Mouse (Mus musculus): ENCODE measurements around the gene Ndufa13.
"Not testable (repeated sequence)": the region's sequence is repeated elsewhere in the genome, so short reads cannot be mapped to it uniquely, and the experiment has no call there.

The Ndufa13 gene

DNA sequence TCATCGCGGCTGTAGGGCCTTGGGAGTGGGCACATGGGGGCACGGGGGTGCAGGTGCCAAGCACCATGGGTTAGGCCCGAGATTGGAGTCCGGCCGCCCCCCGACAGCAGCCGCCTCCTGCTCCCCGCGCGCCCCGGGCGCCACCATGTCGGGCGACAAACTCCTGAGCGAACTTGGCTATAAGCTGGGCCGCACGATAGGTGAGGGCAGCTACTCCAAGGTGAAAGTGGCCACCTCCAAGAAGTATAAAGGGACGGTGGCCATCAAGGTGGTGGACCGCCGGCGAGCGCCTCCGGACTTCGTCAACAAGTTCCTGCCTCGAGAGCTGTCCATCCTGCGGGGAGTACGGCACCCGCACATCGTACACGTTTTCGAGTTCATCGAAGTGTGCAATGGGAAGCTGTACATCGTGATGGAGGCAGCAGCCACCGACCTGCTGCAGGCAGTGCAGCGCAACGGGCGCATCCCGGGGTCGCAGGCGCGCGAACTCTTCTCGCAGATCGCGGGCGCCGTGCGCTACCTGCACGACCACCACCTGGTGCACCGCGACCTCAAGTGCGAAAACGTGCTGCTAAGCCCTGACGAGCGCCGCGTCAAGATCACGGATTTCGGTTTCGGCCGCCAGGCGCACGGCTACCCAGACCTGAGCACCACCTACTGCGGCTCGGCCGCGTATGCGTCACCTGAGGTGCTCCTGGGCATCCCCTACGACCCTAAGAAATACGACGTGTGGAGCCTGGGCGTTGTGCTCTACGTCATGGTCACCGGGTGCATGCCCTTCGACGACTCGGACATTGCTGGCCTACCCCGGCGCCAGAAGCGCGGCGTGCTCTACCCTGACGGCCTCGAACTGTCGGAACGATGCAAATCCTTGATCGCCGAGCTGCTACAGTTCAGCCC is at the start of gene Ndufa13, which contains the start of the genes Tssk6 and Yjefn3:
Gene Ndufa13 (minus strand): TSS at position 396 of the 900 bp plus-strand sequence.
Gene Tssk6 (plus strand): TSS at position 22 of the 900 bp plus-strand sequence.
Gene Yjefn3 (minus strand): TSS at position 550 of the 900 bp plus-strand sequence.
- DNase-seq = peak; percentile 39 to 55

DNA sequence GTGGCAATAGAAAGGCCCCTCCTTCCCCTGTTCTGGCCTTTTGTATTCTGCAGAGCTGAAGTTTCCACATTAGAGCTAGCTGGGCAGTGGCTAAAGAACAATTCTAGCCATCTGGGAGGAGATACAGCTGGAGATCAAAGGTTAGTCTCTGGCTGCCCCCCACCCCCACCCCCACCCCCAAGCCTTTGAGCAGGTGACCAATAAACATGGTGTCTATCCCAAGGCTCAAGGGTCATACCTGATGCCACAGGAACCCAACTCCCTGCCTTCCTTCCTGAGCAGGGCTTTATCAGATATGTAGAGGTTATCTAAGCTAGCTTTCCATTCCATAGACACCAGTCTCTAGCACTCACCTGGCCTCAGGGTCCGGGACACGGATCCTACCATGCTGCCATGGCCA is 47.9 kb upstream of the Ndufa13 start:
- DNase-seq = no peak

DNA sequence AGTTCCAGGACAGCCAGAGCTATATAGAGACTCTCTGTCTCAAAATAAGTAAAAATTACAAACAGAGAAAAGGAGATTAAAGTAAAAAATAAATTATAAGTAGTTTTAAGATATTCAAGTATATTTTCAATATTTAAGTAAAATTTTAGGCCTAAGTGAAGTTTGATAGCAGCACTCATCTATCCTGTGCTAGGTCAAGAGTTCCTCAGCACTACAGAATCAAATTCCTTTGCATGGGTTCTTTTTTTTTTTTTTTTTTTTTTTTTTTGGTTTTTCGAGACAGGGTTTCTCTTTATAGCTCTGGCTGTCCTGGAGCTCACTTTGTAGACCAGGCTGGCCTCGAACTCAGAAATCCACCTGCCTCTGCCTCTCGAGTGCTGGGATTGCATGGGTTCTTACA is 40.1 kb upstream of the Ndufa13 start:
- not testable (repeated sequence) for DNase-seq

DNA sequence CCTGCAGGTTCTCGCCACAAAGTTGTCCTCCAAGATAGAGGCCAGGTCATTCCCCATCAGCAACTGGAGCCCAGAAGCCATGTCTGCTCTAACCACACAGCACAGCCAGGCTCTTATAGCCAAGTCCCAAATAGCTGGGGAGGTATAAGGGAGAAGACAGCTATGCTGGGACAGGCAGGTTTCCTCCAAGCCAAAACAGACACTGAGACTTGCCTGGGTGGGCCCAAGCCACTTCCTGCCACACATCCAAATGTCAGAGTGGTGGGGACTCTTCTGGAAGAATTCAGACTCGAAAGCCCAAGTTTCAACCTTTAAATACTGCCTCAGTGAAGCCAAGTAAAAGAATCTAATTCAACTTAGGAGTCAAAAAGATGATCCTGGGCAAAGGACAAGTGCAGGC is 38.0 kb upstream of the Ndufa13 start:
- no peak for DNase-seq

DNA sequence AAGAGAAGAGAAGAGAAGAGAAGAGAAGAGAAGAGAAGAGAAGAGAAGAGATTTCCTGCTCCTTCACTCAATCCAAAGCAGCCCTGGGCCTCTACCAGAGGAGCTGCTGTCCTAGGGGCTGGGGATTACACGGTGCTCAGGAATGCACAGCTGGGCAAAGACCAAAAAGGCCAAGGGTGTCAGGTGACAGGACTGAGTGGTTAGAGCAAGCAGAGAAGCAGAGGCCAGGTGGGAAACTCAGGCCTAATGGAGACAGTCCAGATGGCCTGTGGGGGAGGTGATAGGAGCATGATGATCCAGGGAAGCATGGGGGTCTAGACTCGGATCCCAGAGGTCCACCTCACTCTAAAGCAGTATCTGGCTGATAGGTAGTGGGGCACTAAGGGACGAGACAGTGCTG is 37.3 kb upstream of the Ndufa13 start:
- DNase-seq = no peak

DNA sequence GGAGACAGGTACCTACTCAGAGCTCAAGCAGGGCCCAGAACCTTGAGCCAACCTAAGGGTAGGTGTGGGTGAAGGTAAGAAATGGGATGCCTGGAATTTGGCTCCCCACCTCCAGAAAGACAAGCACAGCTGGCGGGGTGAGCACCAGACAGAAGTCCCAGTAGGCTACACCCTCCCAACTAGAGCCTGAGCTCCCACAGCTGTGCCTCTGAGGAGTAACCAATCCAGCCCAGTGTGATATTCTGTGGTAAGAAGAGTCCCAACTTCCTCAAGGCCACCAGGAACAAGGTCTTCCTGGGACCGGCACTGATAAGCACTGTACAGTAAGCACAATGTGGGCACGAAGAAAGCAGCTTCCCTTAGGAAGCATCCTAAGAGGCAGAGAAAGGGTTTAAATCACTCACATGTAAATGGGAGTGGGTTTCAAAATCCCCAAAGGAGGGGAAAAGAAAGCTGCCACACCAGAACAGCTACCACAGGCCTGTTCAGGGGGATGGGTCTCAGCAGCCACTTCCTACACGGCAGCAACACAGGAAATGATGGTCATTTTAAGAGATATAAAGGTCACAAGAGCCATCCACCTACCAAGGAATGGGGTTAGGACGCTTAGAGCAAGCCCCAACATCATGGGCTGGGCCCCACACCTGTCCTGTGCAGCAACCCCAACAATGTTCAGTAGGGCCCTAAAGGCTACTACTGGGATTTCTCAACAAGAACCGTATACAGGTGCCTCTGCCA is 36.1 kb upstream of the Ndufa13 start:
- no peak for DNase-seq

DNA sequence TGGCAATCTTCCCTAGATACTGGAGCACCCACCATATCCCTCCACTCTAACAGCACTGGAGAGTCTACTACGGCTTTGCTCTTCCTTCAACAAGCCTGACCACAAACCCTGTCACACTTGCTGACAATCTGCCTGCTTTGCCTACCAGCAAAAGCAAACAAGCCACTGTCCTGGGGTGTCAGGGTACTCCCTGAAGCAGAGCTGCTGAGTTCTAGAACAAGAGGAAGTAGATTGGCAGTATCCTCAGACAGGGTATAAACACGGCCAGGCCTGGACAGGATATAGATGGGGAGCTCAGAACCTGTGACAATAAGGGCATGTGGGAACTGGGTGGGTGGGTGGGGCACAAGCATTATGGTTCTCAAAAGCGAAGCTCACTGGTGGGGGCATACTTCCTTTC is 35.1 kb upstream of the Ndufa13 start:
- DNase-seq = no peak

DNA sequence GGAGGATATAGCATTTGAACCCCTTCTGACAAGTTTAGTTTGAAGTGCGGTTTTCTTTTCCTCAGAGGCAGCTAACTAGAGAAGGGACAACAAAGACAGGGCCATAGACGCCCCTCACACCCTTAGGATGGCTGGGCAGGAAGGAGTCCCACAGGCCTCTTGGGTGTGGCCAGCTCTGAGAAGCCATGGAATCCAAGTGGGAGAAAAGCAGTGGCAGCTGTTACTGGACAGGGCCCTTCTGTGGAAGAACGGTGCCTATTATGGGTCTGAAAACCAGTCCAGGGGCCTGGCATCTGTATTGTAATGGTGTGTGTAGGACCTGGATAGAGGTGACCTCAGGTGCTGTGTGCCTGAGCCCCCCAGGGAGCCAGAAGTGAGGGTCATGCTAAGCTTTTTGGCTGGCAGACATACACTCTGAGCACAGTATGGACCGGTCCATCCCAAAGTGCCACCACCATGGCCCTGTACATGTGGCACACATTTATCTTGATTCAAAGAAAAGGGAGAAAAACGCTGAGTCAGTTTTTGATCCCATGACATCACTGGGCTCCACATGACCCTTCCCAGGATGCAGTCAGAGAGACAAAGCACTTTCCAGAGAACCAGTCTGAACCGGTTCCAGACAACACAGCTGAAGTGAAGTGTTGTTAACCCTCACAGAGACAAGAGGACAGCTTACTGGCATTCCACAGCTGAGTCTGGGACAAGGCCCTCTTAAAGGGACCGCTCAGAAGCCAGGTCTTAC is 33.9 kb upstream of the Ndufa13 start:
- no peak for DNase-seq

DNA sequence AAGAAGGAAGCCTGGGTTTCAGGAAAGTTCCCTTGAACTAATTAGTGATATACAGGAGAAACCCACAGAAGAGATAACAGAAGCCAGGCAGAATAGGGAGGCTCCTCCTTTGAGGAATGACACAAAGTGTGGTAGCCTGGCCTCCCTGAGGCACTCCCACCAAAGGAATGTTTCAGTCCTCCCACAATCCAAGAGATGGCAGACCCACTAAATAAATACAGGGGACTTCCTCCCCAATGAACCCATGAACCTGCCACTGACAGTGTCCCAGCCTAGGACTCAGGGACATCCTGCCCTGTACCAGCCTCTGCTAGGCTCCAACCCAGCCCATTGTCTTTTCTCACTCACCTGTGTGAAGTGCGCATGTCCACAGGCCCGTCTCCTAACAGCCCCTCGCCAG is 33.1 kb upstream of the Ndufa13 start:
- DNase-seq = no peak

DNA sequence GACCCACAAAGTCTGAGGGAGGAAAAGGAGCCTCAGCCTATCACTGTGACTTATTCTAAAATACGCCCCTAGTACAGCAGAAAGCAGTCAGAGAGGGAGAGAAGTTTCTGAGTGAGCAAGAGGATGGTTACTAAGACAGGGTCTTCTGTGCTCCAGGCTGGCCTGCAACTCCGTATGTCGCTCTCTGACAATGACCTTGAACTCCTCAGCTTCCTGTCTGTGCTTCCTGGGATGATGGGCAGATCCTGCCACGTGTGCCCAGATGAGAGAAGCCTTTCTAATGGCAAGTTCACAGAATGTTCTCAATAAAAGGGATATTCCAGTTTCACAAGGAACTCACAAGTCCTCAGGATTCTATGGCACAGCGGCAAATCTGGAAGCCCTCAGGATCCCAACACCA is 32.2 kb upstream of the Ndufa13 start:
- no peak for DNase-seq

DNA sequence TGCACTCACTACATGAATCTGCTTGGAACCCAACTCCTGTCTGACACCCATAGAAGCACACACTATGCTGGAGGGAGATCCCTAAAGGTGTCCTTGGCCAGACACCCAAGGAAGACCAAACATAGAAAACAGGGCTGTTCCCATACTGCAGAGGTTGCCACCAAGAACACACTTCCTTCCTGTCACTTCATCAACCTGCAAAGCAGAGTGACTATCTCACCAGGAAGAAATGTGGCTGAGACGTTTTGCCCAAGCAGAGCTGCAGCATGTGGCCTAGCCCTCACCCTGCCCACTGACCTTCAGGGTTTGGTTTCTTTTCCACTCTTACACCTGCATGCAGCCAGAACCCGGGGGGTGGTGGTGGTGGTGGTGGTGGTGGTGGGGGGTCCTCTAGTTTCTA is 31.5 kb upstream of the Ndufa13 start:
- DNase-seq = no peak

DNA sequence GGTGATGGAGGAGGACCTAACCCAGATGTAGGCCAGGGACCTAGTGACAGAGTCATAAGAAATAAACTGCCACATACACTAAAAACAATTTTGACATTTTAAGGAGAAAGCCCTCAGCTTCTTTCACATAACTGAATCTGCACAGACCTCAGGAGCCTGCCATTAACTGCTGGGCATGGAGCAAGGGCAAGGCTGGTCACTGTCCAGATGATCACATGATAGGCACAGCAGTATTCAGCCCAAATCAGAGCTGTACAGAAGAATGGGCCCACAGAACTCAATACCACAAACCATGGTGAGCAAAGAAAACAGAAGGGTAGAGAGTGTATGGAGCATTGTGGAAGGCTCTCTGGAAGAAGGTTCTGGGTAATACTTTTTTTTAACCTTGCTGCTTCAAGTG is 24.5 kb upstream of the Ndufa13 start:
- no peak for DNase-seq

DNA sequence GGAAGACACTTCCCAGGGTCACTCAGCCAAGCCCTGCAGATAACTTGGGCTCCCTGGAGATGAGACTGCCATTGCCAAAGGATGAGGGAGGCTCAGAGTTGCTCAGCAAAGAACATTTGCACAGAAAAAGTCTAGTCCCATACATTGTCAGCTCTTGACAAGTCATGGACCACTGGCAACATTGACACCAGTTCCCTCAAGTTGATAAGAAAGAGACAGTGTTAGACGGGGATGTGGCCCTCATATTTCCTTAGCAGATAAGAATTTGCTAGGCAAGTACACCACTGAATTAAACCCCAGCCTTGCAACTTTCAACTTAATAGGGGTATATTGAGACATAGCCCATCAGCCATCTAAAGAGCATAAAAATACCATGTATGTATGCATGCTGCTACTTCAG is 21.6 kb upstream of the Ndufa13 start:
- no peak for DNase-seq

DNA sequence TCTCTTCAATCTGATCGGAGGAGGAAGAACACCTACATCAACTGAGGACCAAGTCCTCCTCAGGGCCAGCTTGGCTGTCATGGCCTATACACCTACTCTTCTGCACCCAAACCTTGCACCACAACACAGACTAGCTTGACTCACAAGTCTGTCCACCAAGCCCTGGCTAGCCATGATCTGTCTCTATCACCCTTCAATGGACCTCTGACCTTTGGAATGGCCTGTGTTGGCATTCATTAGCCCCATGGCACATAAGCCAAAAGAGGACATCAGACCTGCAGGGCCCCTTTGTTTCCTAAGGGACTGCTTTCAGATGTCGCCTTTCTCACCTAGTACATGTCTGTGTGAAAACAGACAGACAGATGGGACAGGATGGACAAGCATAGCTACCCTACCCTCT is 18.8 kb upstream of the Ndufa13 start:
- no peak for DNase-seq

DNA sequence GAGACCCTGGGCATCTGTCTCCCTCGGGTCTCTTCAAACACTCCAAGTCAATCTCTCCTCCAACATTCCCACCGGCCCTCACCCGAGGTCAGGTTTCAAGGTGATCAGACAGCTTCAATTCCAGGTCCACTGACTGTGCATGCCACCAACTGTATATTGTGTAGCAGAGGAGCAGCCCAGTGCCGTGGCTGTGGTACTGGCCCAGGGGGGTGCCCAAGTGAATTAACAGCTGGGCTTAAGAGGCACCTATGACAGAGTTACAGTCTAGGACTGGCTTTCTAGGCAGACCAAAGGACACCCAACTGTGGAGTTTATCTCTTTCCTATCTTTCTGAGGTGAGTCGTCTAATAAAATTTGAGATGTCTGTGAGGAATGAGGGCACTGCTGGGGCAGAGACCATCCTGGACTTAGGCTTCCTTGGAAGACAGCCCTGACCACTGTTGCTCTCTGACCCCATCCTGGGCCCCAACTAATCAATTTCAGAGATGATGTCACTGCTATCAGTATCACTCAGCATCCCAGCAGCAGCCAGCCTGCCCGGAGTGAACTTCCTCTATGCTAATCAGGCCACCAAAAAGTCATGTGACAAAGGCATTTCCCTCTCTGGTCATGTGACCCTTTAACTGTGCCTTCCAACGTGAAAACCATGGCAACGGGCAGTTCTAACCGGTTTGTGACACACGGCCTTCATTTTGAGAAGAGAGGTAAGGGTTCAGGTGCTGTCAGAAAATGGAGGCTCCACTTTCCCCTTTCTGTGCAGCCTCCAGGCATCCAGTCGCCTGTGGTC is 17.7 kb upstream of the Ndufa13 start:
- DNase-seq = peak; percentile 36 to 53

DNA sequence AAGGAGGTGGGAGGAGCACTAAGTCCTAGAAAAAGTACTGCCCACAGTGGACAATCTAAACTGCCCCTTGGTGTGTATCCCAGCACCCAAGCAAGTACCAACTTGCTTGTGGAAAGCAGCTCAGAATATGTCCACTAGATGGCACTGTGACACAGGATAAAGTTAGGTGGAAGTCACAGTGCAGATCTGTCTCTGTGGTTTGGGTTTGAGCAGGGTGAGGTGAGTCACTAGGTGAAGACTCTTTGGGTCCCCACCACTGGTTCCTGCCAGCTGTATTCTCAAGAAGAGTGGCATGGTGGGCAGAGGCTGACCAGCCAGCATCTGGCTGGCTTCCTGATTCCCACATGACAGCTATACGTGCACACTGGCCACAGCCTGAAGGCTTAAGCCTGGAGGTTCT is 16.7 kb upstream of the Ndufa13 start:
- peak; percentile 23 to 67 for DNase-seq

DNA sequence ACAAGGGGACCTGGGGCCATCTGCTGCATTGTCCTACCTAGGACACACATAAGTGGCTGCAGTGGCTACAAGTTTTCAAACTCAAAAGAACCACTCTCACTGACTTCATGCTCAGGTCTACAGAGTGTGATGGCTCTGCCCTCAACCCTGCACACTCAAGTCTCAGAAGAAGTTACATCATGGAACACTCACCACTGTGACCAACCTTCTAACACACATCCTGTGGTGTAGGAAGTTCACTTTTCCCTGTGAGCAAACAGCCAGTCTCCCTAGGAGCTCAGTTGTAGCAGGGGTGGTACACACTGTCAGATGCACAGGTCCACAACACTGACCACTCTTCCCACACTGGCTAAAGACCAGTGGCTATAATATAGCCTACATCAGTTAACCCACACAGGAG is 16.1 kb upstream of the Ndufa13 start:
- no peak for DNase-seq

DNA sequence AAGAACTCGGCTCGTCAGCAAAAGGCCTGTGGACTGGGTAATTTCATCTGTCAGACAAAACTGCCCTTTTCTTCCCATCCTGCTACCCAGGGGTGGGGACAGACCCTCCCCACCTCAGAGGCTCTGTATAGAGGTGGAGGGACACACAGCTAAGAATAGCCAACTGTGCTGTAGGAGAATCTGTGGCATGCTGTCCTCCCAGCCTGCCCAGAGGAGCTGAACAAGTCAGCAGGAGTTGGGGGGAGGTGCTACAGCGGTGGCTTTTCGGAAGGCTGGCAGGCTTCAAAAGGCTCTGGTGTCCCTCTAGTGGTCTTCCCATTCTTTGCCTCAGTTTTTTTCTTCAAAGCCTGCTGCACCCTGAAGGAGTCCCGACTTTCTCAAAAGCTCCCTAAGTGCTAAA is 13.4 kb upstream of the Ndufa13 start:
- DNase-seq = no peak

DNA sequence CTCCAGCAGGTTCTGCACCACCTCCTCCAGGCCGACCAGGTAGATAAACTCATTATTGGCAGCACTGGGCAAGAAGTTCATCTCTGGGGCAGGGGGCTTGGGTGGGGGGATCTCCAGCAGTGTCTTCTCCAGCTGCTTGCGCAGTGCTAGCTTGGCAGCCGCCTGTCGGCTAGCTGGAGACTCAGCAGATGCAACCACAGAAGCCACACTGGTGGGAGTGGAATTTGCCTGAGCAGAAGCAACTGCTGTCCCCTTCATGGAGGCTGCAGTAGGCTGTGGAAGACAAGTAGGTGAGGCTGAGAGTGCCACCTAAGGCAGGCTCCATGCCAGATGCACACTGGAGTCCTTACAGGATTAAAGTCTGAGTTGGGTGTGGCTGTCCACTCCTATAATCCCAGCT is 12.2 kb upstream of the Ndufa13 start:
- DNase-seq = no peak

DNA sequence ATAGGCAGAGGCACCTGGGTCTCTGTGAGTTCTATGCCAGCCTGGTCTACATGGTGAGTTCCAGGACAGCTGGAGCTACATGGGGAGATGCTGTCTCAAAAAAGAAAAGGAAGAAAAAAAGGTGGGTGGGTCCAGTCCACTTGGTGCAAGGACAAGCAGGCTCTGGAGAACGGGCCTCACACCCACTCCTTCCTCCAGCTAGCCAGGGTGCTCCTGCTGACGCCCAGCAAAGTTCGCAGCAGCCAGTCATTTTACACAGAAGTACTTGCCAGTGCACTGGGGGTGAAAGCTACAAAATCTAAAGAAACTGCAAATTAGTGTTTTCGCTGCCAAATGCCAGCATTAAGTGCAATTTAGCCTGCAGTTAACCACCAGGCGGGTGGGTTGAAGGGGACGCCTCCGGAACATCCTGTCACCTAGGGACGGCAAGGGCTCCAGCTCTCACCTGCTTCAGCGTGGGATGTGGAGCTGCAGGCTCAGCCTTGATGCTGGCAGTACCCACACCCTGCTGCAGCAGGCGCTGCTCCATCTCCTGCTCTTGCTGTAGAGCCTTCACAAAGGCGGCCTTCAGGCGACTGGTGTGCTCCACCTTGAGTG is 10.2 kb upstream of the Ndufa13 start:
- no peak for DNase-seq

DNA sequence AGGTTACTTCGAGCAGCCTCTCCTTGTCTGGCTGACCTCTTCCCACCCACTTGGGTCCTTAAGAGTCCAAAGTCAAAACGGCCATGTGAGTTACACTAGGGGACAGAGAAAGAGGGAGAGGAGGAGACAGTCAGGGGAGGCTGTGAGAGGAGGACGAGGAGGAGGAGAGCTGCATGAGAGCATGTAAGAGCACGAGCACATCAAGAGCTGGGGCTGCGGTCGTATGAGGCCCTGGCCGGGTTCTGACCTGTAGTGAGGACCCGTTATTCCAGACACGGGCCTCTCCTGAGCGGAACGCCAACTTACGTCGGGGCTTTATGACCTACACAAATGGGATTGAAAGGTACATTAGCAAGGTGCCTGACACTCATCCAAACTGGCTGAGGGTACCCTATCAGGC is 9.6 kb upstream of the Ndufa13 start:
- DNase-seq = no peak

DNA sequence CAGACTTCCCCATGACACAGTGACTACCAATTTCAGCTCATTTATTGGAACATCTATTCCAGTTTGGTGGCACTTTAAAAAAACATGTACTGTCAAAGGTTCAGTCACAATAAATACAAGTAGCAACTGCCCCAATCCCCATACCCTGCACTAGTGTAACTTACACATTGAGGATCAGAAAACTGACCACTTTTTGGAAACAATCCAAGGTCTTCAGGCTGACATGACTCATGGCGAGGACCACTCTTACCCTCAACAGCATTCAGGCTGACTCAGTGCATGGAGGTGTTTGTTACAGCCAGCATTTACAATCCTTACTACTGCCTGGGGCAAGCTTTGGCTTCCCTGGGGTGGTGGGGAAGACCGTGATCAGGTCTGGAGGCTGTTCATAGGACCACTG is 4.7 kb upstream of the Ndufa13 start:
- DNase-seq = no peak
